Mouse (Mus musculus) lung, adult 10 weeks (tissue): ENCODE measurements around the gene Phlda2. TPM values are rescaled to one million over a fixed set of nuclear protein-coding genes. Genes with fewer than 3 reads are reported as not detected.

Source experiments
- polyA plus RNA-seq: library from polyadenylated mRNA; stranded (reverse); fragments of 350-450 nt; fragmentation: Illumina TruSeq; extraction: RNeasy Lipid Tissue Mini Kit (QIAGEN cat#74804); gene quantifications from one replicate; pipeline ENCODE4 v1.2.3, GENCODE M21; 2014; ENCODE audit warnings: low read depth, low replicate concordance; ENCODE audit not compliant: insufficient read depth

Phlda2 gene
- 3.0 TPM for polyA plus RNA-seq

DNA sequence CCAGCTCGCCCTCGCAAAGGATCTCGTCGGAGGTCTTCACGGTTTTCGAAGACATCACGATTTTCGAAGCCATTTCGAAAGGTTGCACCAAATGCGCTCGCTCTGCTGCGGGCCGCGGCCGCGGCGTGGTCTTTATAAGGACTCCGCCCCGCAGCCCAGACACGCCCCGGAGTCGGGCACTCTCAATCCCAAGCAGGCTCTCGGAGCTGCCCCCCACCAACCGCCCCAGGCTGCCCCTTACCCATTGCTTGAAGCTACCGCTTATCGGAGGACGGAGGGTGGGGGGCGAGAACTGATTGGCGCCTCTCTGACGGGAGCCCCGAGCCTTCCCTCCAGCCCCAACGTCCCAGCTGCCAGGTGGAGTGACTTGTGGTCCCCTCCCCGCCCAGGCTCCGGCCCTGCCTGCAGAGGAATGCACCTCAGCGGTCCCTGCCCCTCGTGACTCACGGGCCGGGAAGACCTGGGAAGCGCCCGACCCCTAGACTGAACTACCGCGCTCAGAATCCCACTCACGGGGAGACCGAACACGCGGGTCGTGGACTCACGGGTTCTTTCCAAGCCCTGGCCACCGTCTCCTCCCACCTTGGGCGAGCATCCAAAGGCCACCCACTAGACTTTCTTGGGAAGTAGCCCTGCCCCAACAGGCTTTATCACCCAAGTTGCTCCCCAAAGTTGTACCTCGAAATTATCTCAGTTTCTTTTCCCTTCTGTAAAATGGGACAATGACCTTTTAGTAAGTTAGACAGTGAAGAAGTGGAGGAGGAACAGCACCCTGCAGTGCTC, at the start of gene Phlda2:
Phlda2 (minus strand) TSS at position 733 of the 783 bp plus-strand sequence.

DNA sequence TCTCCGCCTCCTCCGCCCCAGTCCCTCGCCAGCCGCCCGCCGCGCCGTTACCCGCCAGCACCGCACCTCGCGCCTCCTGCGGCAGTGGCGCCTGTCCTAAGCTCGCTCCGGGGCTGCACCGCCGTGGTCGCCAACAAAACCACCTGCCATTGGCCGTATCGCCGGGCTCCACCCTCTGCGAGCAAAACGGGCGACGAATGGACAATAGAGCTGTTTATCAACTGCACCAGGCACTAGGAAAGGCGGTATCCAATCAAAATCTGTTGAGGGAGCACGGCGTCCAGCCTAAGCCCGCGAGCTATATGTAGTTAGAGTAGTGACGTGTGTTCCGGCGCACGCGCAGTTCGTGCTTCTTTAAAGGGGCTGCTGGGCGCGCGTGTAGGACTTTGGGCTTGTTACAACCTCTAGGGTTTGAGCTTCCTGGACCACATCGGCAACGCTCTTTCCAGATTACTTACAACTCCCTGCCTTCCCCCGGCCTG, 46.1 kb upstream of the Phlda2 start, which contains the start of gene Nap1l4:
Nap1l4 (minus strand) TSS at position 131 of the 482 bp plus-strand sequence.

DNA sequence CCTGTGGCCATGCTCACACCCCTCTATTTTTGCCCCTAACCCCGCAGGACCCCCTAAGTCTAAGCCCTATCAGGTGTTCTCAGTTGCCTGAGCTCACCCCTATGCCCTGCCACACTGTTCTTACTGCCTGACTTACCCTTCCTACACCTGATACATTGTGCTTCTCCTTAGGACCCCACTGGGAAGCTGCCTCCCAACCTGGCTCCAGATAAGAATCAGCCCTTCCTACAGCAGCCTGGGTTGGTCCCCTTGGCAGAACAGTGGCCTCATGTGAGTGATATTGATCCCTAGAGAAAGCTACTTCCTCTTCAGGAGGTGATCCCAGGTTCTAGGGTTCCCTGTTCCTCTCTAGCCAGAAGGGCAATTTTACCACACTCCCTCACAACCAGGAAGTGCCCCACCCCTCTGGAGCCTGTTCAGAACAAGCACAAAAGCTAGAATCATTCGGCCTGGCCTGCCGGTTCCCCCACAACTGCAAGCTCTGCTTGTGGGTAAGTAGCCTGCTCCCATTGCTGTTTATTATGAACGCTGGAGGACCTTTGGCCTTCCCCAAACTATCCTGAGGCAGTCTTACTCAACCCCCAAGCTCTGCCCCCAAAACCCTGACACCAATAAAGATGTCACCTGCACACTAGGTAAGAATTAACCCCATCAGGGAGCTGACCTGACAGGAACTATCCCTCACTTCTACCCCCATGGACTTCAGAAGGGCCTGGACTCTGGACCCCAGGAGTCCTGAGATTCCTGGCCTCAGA, 29.4 kb downstream of the Phlda2 start, which contains the start of gene Slc22a18:
Slc22a18 (plus strand) TSS at position 390 of the 755 bp plus-strand sequence.

GRCm38 (mm10) chr7:143460874-143461273, 42.1 kb downstream of the Phlda2 start, which contains the start of gene Cdkn1c:
Gene Cdkn1c, minus strand, starts transcription at chr7:143461050.

Other genes starting within 250 kb of the Phlda2 start
- gene Cdkn1c, start 42.1 kb downstream of the Phlda2 start, polyA plus RNA-seq: 41.9 TPM
- gene Slc22a18, start 29.4 kb downstream of the Phlda2 start, polyA plus RNA-seq: 9.0 TPM
- gene Nap1l4, start 46.0 kb upstream of the Phlda2 start, polyA plus RNA-seq: 70.0 TPM
- 18.9 TPM for gene Cars, start 96.9 kb upstream of the Phlda2 start, polyA plus RNA-seq
- gene Tnfrsf26, start 125.6 kb upstream of the Phlda2 start, polyA plus RNA-seq: 1.9 TPM
- 3.9 TPM for gene Tnfrsf22, start 146.5 kb upstream of the Phlda2 start, polyA plus RNA-seq
- 0.94 TPM for gene Tnfrsf23, start 182.7 kb upstream of the Phlda2 start, polyA plus RNA-seq